Mouse (Mus musculus): ENCODE data around the gene Nucks1.

The Nucks1 gene

DNA sequence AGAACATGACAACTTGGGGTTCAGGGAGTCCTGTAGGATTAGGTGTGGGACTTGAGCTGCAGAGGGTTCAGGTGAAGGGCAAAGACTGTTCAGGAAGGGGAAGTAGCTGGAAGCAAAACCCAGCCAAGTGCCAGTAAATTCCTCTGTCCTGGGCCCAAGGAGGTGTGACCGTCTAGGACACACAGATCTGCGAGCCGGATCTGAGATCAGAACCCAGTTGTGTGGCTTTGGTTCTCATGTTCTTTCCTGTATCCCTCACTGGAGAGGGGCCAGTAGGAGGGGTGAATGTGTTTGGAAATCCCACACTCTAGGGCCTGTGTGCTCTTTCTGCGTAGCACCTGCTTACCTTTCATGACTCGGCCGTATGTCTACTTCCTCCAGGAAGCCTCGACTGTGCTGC lies 57.0 kb downstream of the Nucks1 start:
- no peak for DNase-seq (ENCODE audit: low spot score)

DNA sequence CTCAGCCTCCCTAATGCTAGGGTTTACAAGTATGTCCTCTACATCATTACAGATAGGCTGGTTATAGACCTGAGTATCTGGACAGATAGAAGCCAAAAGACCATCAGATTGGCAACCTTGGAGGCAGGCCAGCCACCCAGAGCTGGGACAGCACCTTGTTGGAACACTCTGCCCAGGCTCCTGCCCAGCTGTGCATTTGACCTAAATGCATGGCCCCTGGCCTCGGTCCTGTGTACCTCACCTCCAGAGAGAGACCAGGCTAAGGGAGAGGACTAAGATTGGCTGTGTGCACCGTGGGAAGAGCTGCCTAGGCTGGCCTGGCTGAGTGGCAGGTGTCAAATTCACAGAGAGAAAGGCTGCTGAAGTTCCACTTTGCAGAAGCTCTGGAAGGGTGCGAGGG lies 58.2 kb downstream of the Nucks1 start:
- DNase-seq (ENCODE audit: low spot score) = no peak

DNA sequence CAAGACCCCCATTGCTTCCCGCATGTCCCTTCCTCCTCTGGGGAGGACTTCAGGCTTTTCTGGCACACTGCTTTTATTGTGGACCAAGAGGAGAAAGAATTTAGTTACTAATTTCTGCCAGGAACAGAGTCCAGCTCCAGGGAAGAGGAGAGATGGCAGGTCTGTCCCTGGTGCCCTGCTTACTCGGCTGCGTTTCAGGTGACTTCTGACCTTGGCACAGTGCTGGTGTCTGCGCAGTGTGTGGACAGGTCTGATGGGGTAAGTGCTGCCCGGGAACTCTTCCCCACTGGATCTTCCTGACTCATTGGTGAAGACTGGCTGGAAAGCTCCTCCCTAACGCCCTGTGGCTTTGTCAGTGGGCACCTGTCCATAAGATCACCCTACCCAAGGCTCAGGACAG lies 58.6 kb downstream of the Nucks1 start:
- no peak for DNase-seq (ENCODE audit: low spot score)

DNA sequence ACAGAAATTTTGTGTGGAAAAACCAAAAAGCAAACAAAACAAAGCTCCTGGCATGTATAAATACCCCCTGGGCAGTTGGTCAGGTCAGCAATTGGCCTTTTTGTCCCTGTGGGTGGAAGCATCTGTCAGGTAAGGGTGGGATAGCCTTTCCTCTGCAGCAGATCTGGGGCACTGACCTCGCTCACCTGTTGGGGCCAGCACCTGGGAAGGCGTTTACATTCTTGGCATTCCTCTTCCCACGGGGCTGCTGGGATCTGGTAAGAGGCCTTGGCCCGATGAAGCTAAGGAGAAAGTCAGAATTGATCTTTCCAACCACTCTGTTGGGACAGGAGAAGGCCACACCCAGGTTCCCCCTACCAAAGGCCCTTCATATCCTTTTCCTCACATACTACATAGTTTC lies 59.5 kb downstream of the Nucks1 start:
- DNase-seq (ENCODE audit: low spot score) = no peak

DNA sequence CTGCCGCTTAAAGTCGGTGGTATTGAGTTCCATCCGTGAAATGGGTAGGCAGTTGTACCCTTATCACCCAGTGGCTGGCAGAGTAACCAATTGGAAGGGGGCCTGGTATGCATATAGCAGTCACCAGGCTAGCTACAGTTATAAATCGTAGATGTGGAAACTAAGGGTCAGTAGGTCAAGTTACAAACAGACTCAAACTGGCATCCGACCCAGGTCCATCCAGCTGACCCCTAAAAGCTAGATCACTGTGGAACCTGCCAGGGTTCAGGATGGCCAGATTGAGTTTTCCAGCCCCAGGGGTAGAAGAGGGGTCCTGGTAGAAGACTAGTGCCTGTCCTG lies 60.0 kb downstream of the Nucks1 start:
- no peak for DNase-seq (ENCODE audit: low spot score)

DNA sequence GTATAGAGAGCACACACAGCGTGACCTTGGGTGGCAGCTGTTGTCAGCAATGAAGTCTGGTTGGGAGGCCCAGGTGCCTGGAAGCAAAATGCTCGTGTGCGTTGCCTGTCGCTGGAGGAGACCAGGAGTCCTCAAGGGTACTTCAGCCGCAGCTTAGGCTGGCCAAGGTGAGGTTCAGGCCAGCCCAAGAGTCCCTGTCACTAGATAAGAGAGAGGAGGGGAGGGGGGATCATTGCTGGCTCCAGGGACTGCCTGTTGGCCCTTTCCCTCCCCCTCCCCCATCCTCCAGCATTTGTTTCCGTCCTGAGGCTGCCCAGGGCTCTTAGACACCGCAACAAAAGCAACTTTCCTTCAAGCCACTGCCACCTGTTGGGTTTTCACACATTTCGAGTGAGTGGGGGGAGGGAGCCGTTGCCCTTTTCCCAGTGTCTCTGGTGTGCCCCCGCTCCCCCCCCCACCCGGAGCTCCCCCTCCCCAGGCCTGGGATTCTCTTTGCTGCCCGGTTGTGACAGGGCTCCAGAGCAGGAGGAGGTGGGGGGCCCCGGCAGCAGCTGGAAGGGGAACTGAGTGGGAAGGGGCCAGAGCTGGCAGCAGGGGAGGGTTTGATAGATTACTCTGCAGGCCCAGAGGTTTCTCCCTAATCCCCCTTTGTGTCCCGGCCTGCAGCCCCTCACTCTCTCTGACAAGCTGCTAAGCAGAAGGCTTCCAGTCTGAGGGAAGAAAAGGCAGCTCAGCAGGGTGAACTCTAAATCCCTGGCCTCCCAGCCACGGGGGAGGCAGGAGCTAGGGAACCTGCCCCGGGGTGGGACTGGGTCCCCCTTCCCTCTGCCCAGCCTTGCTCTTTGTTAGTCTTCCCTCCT lies 60.6 kb downstream of the Nucks1 start:
- DNase-seq (ENCODE audit: low spot score) = no peak

DNA sequence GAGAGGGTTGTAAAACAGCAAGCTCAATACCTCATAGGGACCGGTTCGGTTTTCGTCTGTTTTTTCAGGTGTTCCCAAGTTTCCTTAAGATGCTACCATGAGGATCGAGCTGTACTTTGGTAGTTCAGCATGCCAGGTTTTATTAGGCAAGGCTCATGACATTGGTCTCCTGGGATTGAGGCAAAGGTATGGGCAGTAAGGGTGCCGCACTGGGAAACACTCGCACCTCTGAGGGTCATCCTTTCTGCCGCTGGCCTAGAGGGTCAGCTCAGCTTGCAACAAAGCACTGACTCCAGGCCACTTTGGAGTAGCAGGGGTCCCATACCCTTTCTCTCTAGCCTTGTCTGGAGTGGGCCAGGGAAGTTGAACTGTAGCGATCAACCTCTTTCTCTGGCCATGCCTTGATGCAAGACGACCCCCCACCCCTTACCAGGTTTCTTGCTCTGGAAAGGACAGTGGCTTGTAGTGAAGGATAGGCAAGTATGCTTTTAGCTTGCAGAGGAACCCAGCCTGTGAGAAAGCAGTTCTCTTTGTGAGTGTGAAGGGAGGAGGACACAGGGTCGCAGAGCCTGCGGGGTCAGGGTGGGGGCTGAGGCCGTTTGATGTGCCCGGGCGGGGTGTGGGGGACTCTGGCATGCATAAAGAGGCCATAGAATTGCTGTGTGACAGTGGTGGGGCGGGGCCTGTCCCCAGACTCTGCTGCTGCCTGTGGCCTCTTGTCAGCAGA lies 61.6 kb downstream of the Nucks1 start:
- no peak for DNase-seq (ENCODE audit: low spot score)

DNA sequence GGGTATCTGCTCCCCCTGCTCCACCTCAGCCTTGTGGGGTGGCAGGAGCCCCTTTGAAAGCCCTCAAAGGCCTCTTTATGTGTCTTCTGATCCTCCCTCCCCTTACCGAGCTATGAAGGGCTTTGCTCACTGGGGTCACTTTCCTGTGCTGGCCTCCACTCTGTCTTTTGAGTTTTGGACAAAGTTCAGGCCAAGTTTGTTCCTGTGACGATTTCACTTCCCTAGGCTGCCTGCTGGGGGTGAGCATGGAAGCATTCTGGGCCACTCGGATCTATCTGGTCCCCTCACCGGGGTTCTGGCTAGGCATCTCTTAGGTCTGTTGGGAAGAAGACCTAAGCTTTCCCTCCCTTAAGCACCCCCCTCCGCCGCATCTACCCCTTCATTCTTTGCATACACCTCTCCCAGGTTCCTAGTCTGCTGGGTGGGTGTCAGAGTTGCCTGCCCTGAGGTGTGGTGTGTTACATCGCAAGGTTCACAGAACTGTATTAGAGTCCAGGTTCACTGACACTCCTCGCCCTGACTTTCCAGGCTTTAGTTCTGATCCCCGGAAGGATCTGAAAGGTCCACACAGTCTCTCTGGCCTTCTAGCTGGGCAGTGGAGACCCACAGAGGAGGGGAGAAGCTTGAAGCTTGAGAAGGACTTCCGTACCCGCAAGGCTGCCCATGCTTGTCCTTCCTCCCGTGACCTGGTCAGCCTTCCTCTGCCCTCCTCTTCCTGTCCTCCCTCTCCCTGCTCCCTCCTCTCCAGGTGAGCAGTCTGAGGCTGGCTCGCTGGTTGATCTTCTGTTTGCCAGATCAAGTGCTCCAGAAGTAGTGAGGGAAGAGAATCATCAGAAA lies 62.4 kb downstream of the Nucks1 start:
- no peak for DNase-seq (ENCODE audit: low spot score)

DNA sequence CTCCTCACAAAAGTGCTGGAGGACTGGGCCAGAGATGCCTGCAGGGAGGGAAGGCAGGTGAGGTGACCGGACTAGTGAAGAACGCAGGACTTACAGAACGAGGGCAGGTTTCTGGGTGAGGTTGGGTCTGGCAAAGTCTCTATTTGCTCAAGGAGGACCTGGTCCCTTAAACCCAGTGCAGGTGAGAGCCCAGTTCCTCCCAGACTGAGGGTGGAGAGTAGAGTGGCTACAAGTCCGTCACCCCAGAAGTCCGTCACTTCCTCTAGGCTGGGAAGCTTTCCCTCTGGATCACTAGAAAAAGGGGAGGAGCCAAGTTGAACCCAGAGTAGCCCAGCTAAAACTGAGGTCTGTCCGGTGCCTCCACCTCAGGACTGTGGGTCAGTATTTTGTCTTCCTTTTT lies 63.7 kb downstream of the Nucks1 start:
- DNase-seq (ENCODE audit: low spot score) = no peak

DNA sequence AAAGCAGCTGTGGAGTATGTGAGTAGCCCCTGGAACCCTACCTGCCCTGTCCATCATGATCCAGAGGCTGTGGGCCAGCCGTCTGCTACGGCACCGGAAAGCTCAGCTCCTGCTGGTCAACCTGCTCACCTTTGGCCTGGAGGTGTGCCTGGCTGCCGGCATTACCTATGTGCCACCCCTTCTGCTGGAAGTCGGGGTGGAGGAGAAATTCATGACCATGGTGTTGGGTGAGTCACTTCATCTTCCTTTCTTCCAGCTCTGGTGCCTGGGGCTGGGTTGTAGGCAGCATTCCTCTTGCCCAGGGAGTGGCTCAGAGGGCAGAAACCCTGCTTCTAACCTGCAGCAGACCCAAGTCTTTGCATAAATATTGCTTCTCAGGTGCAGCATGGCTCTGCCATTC lies 66.6 kb downstream of the Nucks1 start:
- no peak for DNase-seq (ENCODE audit: low spot score)

DNA sequence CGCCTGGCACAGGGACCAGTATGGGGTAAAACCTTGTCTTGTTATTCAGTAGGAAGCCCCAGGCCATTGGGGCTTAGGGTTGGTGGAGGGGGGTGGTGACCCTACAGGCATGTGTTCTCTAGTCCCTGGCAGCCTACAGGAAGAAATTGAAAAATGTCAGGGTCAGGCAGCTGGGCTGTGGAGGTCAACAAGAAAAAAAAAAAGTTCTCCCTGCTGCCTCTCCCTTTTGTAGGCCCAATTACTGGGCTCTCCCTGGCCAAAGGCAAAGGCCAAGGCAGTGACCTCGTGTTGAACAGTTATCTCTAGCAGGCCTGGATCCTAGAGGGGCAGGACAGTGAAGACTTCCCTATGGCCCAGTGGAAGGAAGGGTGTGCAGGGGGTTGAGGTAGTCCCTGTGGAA lies 70.1 kb downstream of the Nucks1 start:
- peak; percentile 59 for DNase-seq (ENCODE audit: low spot score)

DNA sequence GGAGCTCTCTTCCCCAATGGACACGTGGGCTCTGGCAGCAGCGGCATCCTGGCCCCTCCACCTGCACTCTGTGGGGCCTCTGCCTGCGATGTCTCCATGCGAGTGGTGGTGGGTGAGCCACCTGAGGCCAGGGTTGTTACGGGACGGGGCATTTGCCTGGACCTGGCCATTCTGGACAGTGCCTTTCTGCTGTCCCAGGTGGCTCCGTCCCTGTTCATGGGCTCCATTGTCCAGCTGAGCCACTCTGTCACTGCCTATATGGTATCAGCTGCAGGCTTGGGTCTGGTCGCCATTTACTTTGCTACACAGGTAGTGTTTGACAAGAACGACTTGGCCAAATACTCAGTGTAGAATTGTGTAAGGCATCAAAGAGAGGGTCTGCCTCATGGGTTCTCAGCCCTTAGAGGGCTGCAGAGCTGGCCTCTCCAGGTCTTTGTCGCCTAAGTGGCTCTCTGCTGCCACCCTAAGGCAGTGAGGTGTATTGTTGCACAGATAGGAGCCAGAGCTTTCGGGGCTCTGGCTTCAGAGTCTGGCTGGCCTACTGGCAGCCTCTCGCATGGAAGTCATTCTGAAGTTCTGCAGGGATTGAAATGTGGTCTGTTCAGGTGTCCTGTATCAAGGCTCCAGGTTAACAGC lies 71.2 kb downstream of the Nucks1 start:
- DNase-seq (ENCODE audit: low spot score) = peak; percentile 52

DNA sequence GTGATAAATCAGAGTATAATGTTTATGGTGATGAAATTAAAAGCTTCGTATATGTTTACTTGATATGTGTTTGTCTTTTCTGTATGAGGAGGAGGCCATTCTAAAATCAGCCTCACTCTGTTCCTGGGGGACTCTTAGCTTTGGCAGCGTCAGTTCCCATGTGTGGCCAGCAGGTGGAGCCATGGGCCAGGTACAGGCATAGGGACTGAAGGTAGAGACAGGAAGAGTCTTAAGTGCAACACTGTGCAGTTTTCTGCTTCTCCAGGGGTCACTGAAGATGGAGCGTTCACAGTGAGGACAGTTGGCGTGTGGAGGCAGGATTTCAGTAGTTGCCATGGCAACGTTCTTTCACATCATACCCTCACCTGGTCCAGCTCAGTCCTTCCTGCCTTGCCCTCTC lies 72.6 kb downstream of the Nucks1 start:
- DNase-seq (ENCODE audit: low spot score) = peak; percentile 72

DNA sequence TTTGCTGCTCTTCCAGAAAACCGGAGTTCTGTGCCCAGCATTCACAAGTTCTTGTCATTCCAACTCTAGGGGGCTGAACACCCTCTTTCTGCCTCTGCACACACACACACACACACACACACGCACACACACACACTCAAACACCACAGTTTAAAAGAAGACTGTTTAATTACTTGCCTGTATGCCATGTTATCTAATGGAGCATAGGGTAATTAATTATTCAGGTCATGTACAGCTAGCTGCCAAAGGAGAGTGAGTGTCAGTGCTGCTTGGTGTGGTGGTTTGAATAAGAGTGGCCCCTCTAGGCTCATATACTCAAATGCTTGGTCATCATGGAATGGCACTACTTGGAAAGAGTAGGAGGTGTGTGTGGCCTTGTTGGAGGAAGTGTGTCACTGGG lies 73.5 kb downstream of the Nucks1 start:
- no peak for DNase-seq (ENCODE audit: low spot score)
